Mouse (Mus musculus): ENCODE measurements around the gene Cth. TPM values are rescaled to one million over a fixed set of nuclear protein-coding genes. Genes with fewer than 3 reads are reported as not detected.

Gene Cth
- total RNA-seq (2023) = 0.41 to 0.43 TPM in 2 of 4 replicates, not detected in the others

DNA sequence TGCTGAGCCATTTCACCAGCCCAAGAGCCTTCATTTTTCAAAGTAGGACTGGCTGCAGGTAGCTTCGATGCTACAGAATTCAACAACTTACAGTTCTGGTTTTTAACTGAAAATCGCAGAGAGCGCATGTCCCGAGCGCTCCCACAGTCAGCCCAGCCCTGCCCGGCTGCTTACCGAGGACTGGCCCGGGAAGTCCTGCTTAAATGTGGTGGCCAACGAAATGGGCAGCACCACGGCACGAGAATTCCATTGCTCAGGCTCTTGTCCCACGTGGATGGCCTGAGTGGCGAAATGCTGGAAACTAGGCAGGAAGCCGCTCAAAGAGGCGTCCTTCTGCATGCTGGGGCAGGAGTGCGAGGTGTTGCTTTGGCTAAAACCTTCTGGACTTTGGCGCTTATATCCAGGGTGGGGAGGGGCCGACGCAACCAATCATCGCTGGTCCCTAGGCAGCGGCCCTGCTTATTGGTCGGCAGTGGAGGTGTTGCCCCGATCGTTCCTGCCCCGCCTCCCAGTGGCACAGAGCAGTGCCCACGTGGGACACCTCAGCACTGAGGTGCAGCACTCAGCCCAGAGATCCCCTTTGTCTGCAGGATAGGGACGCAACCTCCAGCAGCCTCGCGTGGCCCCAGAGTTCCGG lies at the start of gene Cth:
Cth (minus strand) TSS at position 386 of the 637 bp plus-strand sequence.

DNA sequence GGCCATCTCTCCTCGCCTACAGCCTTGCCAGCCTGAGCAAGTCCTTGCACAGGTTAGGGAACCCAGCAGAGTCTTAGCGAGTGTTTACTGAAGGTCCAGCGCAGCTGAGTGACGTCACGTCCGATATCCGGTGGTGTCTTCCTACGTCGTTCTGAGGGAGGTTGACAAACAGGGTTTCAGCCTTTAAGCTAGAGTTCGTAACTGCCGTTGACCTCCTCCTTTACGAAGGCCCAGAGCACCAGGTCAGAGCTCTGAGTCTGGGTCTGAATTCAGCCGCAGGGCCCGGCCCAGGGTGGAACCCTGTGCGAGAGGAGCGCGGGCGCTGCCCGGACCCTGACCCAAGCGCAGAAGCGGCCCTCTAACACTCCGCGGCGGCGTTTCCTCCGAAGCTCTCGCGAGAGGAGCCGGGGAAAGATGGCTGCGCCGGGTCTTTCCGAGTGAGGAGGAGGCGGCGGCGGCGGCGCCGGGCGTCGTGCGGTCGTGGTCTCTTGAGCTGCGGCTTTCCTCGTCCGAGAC lies 22.0 kb upstream of the Cth start, which contains the start of gene Ankrd13c:
Ankrd13c (plus strand) TSS at position 397 of the 516 bp plus-strand sequence.

Other genes starting within 250 kb of the Cth start
- 80.8 to 94.5 TPM (median 89.7 TPM) in 4 replicates for gene Ankrd13c, start 22.2 kb upstream of the Cth start, total RNA-seq (2023)
- gene Srsf11, start 111.6 kb upstream of the Cth start, total RNA-seq (2023) = 436 to 462 TPM (median 455 TPM) in 4 replicates
- 17.6 to 22.6 TPM (median 18.6 TPM) in 4 replicates for gene Lrrc40, start 111.6 kb upstream of the Cth start, total RNA-seq (2023)